Mouse (Mus musculus) gastrocnemius, adult 18-20 months (tissue): ENCODE measurements at regions not wholly inside any gene's neighbourhood (a gene's known extent, or its start where the extent isn't known, plus 50 kb on each side); places are given as distances from the start of the nearest gene placed in this dataset.

Experiments used
- DNase-seq: peaks from one replicate; pipeline ENCODE4 v3.0.0; 2021; ENCODE audit warnings: low spot score

DNA sequence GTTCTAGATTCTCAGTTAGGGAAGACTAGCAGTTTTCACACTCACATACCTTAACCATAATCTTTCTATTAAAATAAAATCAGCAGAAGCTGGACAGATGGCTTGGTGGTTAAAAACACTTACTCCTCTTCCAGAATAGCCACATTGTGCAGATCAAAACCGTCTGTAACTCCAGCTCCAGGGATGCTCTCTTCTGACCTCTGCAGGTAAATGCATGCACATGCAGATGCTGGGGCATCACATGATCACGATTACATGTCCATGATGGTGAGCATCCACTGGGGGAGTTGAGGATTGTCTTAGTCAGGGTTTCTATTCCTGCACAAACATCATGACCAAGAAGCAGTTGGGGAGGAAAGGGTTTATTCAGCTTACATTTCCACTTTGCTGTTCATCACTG is 184.8 kb upstream of the Srrm4 start:
- no peak for DNase-seq

- no peak for DNase-seq
These were observed 174.6 kb upstream of the Srrm4 start for GRCm38 (mm10) chr5:116766261-116766660.

DNA sequence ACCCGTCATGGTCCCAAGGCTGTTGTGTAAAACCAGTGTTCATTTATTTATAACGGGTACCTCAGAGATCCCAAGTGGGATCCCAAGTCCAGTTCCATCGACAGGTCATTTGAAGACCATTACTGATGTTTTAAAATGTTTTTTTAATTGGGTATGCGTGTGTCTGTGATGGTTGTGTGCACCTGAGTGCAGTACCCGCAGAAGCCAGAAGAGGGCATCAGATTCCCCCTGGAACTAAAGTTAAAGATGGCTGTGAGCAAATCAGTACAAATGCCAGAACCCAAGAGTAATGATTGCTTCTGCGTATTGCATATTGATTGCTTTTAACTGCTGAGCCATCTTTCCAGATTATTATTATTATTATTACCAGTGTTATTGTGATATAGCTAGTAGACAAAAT is 169.7 kb upstream of the Srrm4 start:
- DNase-seq, result no peak

DNA sequence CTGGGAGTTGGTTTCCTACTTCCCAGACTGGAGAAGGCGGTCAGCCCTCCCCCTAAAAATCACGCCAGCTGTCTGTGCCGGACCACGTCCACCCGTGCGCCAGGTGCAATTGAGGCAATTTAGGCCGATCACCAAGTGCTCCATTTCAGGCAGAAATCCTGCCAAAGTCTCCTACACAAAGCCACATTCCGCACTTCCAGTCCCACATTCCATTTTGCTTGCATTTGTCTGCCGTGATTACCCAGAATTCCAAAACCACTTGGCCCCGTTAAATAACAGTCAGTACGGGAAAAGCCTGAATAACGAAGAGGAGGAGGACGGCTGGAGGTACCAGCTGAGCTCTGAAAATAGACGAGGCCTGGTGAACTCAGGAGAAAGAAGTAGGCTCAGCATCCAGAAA is 167.1 kb upstream of the Srrm4 start:
- no peak for DNase-seq

GRCm38 (mm10) chr5:116752941-116753340 is 161.3 kb upstream of the Srrm4 start:
- no peak for DNase-seq

GRCm38 (mm10) chr5:116752096-116752495 is 160.5 kb upstream of the Srrm4 start:
- DNase-seq, result no peak

DNA sequence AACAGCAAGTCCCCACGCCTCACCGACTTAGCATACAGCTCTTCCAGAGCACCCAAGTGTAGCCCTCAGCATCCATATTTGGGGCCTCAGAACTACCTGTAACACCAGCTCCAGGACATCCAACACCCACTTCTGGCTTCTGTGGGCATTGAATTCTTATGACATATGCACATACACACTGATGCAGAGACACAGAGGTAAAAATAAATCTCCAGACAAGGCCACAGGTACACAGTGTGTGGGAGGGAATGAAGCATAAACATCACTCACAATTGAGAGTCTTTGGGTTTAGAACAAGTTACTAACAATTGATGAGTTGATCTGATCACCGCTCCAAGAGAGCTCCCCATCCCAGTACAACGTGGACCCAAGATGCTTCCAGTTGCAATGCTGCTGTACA is 154.2 kb upstream of the Srrm4 start:
- DNase-seq, result no peak

GRCm38 (mm10) chr5:116744389-116744788 is 152.8 kb upstream of the Srrm4 start:
- no peak for DNase-seq

DNA sequence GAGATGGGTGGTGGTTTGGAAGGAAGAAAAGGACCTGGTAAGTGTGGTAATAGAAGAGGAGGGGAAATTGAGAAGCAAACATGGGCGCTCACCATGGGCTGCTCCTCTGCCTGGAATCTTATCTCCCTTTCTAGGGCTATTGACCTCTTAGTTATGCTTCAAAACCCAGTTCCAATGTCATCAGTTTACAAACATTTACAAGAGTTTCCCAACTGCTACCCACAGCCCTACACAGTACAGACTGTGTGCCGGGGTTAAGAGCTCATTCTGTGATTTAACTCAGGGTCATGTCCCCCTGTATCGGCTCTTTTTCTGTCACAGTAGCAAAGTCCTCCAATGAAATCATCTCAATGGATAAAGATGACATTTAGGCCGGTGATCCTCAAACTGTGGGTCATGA is 144.0 kb upstream of the Srrm4 start:
- no peak for DNase-seq

DNA sequence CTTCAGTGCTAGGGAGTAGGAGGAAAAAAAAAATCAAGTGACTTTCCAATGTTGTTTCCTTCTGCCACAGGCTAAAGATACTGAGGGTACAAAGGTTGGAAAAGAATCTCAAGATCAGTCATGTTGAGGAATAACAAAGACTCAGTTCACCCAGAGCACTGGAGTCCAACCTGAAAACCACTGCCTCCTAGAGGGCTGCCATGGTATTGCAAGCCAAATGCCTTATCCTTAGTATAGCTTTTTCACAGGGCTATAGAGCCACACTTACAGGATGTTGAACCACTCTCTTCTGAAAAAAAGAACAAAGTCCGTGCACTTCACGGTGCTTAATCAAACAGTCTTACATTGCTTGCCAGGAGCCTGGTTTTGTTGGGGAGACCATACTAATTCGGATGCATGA is 139.9 kb upstream of the Srrm4 start:
- DNase-seq, result no peak

DNA sequence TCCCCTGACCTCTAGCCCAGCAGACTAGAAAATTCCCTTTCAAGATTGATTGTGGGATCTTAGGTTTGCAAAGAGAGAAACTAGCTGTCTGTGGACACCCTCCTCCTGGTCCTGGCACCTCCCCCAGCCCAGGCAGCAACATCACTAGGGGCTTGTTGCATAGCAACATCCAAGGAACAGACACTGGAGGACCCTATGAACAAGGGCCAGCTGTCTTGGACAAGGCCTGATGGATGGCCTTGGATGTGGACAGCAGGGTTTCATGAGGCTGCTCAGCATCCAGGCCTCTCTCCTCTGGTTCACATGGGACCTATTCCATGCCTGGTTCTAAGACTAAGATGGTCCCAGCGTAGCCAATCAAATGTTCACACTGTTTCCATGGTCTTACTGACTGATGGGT is 127.6 kb upstream of the Srrm4 start:
- no peak for DNase-seq

GRCm38 (mm10) chr5:116714256-116714655 is 122.6 kb upstream of the Srrm4 start:
- DNase-seq, result no peak

DNA sequence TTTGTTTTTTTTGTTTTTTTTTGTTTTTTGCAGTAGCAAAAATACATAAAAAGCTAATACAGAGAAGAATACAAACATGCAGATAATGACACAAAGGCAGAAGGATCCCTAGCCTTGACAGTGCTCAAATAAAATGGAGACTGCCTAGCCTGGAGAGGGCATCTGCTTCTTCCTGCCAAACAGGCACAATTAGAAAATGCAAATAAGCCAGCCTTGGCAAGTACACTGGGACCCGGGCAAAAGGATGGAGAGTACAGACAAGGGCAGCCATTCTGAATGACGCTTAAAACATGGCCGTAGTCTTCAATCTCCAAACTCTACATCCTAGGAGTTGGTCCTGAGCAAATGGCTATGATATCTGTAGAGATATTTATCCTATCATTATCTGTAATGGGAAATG is 120.4 kb upstream of the Srrm4 start:
- DNase-seq, result no peak

- DNase-seq, result no peak
These were observed 116.9 kb upstream of the Srrm4 start for GRCm38 (mm10) chr5:116708505-116708904.

DNA sequence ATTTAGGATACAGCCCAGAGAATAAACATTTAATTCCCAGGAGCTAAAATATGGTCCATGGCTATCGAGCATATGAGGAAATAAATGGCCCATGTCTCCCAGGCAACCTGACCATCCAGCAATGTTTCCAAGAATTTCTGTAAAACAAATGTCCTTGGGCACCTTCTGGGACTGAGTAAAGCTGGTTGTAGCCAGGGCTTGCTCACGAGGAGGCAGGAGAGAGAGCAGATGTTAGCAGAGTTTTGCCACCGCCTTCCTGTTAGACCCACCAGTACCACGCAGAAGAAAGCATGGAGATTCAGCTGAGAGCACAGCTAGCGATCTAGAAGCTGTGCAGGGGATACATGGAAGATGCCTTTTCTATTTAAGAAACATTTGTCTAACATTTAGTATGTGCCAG is 70.8 kb upstream of the Srrm4 start:
- DNase-seq, result no peak

GRCm38 (mm10) chr5:116661851-116662250 is 70.2 kb upstream of the Srrm4 start:
- no peak for DNase-seq

- no peak for DNase-seq
These were observed 63.1 kb upstream of the Srrm4 start for GRCm38 (mm10) chr5:116654486-116655420.
